Mouse (Mus musculus) heart, postnatal 36 days (tissue): ENCODE results near the gene Ndufs4. TPM values are rescaled to one million over a fixed set of nuclear protein-coding genes. Genes with fewer than 3 reads are reported as not detected.

Experiments used
- total RNA-seq, 2 experiments: library from RNA; stranded (reverse); gene quantifications; 2 replicates each; pipeline ENCODE4 v1.2.3; 2021

The Ndufs4 gene
- total RNA-seq, 2 experiments from 2014 or later = 566 to 598 TPM

Other genes starting within 250 kb of the Ndufs4 start
- under 1 TPM; 0.86 to 0.89 TPM for gene Fst, start 70.7 kb upstream of the Ndufs4 start, total RNA-seq